Mouse (Mus musculus) right cerebral cortex, adult 18-20 months (tissue): ENCODE measurements around the gene Ptx4.

Experiments used
- DNase-seq: peaks from one replicate; pipeline ENCODE4 v3.0.0; 2022; ENCODE audit warnings: mixed read lengths

The Ptx4 gene

DNA sequence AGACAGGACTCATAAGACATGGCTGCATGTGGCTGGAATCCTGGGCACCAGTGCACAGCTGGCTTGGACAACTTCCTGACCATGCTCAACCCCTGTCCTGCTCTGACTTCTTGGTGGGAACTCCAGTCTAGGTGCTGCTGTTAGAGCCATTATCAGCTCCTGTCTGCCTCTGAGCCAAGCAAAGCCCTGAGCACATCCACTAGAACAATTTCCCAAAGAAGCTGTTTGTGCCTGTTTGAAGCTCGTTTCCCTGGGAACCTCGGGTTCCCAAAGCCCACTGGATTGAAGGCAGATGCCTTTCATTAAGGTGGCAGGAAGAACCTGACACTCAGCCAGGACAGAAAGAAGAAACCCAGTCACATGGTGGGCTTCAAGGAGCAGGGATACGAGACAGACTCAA, at the start of gene Ptx4:
Gene Ptx4 (plus strand): TSS at position 355 of the 400 bp plus-strand sequence.
- no peak for DNase-seq

DNA sequence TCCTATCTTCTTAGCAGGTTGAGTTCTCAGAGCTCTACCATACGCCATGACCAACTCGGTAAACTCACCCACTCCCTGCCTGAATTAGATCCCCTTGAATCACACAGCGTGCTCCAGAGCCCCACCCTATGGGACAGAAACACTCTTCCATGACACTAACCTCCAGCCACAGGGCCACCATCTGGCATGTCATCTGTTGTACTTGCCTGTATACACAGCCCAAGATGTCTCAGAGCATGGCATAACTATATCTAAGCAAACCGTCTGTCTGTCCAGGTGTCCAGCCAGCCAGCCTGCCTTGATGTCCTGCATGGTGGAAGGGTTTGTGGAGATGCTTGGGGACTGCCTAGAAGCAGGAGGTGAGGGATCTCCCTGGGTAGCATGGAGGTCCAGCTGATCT, 43.7 kb upstream of the Ptx4 start:
- DNase-seq: peak; percentile 21

GRCm38 (mm10) chr17:25077771-25078372, 42.7 kb upstream of the Ptx4 start:
- DNase-seq: peak; percentile 37

DNA sequence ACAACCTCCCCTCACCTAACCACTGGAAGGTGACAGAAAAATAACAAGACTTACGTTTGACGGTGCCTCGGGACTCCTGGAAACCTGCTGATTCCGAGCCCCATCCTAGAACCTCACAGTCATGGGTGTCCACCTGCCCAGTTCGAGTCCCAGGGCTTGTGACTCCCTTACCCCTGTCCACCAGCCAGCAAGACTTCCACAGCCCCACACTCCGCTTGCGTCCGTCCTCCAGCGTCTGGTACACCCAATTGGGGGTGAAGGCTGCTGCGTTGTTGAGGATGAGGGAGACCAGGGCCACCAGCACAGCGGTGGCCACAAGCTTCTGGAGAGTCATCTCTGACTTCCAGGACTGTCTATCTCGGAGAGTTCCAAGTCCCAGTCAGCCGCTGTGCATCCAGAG, 40.4 kb upstream of the Ptx4 start:
- no peak for DNase-seq

DNA sequence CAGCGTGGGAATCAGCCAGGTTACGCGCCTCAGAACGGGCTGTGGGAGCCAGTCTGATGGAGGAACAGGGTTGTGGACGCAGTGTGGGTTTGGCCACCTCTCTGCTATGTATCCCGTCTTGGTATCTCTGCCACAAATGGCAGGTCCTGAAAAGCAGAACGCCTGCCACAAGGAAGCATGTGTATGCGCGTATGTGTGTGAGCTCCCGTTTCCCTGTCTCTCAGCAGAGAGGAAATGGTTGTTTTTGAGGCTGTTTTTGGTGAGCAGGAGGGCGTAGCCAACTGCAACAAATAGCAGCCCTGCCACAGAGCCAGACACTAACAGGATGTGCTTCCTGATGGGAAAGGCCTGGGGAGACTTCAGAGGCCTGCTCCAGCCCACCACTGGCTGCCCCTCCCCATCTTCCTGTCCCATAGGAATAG, 39.6 kb upstream of the Ptx4 start:
- DNase-seq: no peak

GRCm38 (mm10) chr17:25082081-25082847, 38.3 kb upstream of the Ptx4 start:
- DNase-seq: peak; percentile 33

DNA sequence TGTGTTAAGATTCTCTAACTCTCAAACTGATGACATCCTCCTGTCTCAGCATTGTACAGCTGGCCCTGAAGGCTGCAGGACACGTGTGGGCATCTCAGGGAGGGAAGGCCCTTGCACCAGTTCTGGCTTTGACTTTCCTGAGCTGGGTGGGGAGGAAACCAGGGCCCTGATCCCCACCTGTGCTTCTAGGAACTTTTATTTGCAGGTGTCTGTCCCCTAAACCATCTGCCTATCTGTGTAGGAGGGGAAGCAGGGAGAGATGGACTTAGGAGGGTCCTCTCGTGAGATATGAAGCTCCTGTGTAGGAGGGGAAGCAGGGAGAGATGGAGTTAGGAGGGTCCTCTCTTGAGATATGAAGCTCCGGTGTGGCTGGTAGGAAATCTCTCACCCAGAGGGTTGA, 37.7 kb upstream of the Ptx4 start:
- DNase-seq: no peak

DNA sequence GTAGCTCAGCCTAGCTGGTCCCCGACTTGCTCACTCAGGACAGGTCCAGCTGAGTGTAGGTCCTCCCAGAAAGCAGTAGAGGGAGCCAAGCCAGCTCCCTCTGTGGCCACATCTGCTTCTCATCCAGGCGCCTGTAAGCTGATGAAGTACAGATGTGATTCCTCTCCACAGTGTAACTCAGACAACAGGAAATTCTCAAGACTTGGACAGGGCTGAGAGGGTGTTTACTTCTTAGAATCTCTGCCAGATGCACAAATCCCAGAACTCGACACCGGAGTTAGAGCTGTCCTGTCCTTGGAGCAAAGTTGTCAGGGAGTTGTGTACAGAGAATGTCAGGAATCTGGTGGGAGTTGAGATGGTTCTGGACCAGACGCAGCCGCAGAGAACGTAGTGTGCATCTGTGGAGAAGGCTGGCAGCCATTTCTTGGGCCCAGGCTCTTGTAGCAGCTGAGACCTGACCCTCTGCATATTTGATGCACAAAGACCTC, 37.1 kb upstream of the Ptx4 start, which contains the start of gene Tmem204:
Gene Tmem204 (minus strand): TSS at position 148 of the 488 bp plus-strand sequence.
- DNase-seq: no peak

GRCm38 (mm10) chr17:25084835-25085385, 35.6 kb upstream of the Ptx4 start:
- DNase-seq: no peak

- no peak for DNase-seq
Observed at GRCm38 (mm10) chr17:25086724-25087123, 33.8 kb upstream of the Ptx4 start.

GRCm38 (mm10) chr17:25089158-25089557, 31.4 kb upstream of the Ptx4 start:
- DNase-seq: no peak

DNA sequence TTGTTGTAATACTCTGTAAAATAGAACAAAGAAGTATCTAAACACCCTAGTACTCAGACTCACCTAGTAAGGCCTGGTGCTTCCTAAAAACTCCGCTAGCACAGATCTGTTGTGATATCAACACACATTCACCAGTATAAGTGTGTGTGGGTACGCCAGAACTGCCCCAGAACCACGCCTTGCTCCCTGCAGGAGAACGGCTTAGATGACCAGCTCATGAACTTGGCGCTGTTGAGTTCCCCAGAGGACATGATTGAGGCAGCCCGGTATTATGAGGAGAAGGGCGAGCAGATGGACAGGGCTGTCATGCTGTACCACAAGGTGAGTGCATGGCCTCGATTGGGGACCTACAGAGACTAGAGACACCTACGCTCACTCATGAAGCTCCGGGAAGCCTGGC, 30.1 kb upstream of the Ptx4 start:
- DNase-seq: no peak

DNA sequence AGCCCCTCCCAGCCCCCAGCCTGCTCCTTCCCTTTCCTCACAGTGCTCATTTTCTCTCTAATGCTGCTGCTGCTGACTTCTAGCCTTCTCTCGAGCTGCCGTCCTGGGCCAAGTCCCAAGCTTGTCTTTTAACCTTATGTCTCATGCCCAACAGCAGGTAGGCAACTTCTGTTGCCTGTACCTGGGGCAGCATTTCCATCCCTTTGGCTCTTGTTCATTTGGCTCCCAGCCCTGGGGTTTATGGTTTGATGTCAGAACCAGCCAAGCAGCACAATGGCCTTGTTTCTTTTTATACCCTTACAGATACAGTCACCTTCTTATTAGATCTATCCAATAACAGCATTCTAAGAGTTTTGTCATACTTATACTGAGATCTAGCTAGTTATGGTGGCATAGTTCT, 24.3 kb upstream of the Ptx4 start:
- no peak for DNase-seq

DNA sequence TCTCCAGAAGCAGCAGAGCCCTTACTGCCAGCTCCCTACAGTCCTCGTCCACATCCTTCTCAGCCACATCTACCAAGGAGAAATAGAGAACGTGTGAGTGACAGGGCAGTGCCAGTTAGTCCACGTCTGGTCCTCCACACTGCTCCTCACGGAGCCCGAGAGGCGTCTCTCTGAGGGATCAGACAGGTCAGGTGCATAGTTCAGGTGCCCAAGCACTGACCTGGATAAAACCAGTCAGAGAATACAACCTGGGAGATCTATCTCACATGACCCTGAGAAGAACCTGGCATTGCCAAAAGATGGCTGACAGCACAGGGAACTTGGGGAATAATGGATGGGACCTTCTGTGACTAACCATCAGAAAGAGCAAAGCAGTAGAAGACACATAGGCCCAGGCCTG, 20.5 kb upstream of the Ptx4 start:
- no peak for DNase-seq

DNA sequence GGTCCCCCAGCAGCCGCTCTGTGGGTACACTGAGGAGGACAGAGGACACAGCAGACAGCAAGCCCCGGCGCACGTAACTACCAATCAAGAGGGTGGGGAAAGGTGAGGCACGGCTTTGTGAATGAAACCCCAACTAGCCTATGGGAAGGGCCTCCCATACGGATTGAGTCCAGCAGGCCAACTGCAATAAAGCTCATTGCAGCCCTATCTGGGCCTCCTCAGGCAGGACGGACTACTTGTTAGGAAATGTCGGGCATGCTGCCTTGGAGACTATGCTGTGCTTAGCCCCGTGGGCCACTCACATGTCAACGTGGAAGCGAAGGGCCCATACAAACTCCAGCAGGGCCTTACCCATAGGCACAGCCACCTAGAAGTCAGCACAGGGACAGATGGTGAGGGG, 19.2 kb upstream of the Ptx4 start:
- no peak for DNase-seq

DNA sequence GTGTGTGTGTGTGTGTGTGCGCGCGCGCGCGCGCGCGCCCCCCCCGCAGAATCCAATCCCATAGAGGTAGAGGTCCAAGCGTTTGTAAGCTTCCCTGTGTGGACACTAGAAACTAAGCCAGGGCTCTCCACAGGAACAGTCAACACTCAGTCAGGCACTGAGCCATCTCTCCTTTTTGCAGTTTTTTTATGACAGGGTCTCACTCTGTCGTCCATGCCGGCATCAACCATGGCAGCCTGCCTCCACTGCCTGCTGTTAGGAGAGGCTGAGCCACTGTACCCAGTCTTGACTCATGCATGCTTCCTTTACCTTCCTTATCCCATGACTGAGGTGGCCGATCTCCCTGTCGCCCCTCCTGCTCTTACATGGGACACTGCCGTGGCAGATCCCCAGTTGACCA, 12.8 kb upstream of the Ptx4 start:
- DNase-seq: no peak

DNA sequence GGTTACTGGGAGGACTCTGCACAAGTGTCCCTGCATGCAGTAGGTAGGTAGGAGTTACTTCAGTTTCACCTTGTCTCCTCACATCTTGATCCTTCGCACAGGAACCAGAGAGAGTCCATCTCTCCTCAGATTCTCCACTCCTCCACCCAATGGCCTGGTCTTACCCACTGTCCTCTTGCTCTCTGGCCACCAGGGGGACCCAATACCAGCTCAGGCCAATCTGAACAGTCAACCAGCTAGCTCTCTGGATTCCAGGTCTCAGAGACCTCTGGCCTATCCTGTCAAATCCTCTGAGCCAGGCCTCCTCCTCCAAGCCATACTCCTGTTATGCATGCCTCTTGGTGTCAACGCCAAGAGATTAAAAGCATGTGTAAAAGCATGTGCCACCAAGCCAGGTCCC, 11.0 kb upstream of the Ptx4 start:
- DNase-seq: no peak

DNA sequence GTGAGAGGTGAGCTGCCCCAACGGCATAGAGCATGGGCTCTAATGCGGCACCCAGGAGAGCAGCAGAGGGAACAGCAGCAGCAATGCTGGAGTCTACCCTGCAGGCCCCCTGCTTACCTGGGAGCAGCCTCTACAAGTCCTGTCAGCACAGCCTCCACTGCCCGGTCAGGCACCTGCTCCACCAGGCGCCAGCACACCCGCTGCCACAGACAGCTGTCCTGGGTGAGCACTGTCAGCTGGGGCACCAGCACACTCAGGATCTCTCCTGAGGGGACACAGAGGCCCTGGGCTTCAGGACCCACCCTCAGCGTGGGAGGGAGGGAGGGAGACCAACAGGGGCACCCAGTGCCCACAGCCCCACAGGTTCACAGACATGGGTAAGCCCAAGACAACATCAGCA, 10.0 kb upstream of the Ptx4 start:
- no peak for DNase-seq

- no peak for DNase-seq
Observed at GRCm38 (mm10) chr17:25111220-25111619, 9.3 kb upstream of the Ptx4 start.

GRCm38 (mm10) chr17:25111739-25112422, 8.7 kb upstream of the Ptx4 start:
- peak; percentile 56 for DNase-seq

DNA sequence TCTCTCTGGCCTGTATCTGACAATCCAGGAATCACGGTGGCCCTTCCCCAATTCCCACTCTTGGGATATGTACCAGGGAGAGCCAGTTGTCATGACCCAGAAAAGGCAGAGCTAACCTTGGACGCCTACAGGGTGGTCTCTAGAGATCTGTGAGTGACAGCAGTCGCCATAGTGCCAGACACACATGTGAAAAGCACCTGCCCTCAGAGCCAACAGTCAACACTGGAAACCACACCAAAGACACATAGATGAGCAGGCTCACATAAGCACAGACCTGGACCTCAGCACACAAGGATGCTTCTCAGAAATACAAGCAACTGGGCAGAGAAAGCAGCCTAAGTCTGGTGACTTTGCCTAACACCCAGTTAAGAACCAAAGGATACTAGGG, 8.1 kb upstream of the Ptx4 start:
- DNase-seq: no peak

DNA sequence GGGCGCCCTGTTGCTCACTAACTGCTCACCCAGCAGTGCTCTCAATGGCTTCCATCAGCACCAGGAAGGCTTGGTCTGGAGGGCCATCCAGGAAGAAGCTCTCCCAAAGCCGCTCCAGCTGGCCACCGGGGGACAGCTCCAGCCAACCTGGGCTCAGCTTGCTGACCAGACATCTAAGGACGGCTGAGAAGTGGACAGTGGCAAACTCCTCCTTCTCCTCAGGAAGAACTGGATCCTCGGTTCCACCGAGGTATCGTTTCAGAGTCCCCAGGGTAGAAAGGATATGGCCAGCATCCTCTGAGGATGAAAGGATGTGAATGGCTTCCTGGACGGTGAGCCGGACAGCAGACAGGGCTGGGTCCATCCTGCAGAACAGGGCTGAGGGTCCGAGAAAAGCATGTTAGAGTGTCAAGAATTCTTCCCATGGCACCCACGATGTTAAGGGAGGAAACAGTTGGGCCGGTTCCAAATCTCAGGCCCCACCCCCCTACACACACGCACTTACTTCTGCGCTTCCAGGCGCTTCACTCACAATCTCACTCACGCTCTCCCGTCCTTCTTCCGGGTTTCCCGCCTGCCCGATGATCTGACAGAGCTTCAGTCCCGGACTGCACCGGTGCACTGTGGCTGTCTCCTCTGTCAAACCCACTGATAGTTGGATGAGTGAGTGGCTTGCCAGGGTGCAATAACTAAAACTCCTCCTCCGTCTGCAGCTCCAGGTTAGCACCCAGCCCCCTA, 5.5 kb upstream of the Ptx4 start:
- no peak for DNase-seq
